Mouse (Mus musculus) intestine, embryonic 14.5 days (tissue): ENCODE data around the gene Srpk2. TPM values are rescaled to one million over a fixed set of nuclear protein-coding genes. Genes with fewer than 3 reads are reported as not detected.

Experiments
- ATAC-seq: fragments of 200-750 bp; cut with Nextera tagmentation; replicated peaks from 2 replicates; pipeline ENCODE4 v1.8.0; 2017; ENCODE audit warnings: low read depth, moderate number of reproducible peaks, moderate TSS enrichment, moderate library complexity; ENCODE audit not compliant: low FRiP score, low TSS enrichment
- DNase-seq: peaks from one replicate; pipeline ENCODE4 v3.0.0-alpha.2; 2018; ENCODE audit warnings: low spot score
- H3K27ac ChIP-seq: fragments of 300-500 bp; sonication (generic); 2 replicates; pipeline ENCODE4 v1.5.1; 2014; ENCODE audit warnings: low read depth, mild to moderate bottlenecking, control low read depth
- H3K27me3 ChIP-seq: fragments of 300-500 bp; sonication (generic); replicated peaks from 2 replicates; pipeline ENCODE4 v1.6.1; 2014; ENCODE audit warnings: low read length, control low read depth; ENCODE audit not compliant: control insufficient read depth, insufficient read depth
- H3K36me3 ChIP-seq: fragments of 300-500 bp; sonication (generic); 2 replicates; pipeline ENCODE4 v1.6.1; 2014; ENCODE audit warnings: low read length, control low read depth; ENCODE audit not compliant: control insufficient read depth, insufficient read depth
- H3K4me1 ChIP-seq: fragments of 300-500 bp; sonication (generic); replicated peaks from 2 replicates; pipeline ENCODE4 v1.6.1; 2014; ENCODE audit warnings: low read length, control low read depth, mixed read lengths; ENCODE audit not compliant: control insufficient read depth, insufficient read depth
- H3K4me2 ChIP-seq: fragments of 300-500 bp; sonication (generic); 2 replicates; pipeline ENCODE4 v1.6.1; 2014; ENCODE audit warnings: low read length
- H3K4me3 ChIP-seq: fragments of 300-500 bp; sonication (generic); 2 replicates; pipeline ENCODE4 v1.5.1; 2014; ENCODE audit warnings: low read depth, low read length, control low read depth, mixed read lengths
- H3K9ac ChIP-seq: fragments of 300-500 bp; sonication (generic); 2 replicates; pipeline ENCODE4 v1.6.1; 2014; ENCODE audit warnings: mild to moderate bottlenecking, low read length
- H3K9me3 ChIP-seq: fragments of 300-500 bp; sonication (generic); 2 replicates; pipeline ENCODE4 v1.6.1; 2016; ENCODE audit warnings: low read length, control low read depth; ENCODE audit not compliant: control insufficient read depth
- WGBS: fragments of 180-500 bp; shearing (Covaris S2); extraction: QIAGEN DNeasy Blood & Tissue Kit; methylation state at CpG from one replicate; pipeline ENCODE4 v1.1.7; 2014; 5-methylcytosine and 5-hydroxymethylcytosine counted together
- polyA plus RNA-seq: library from polyadenylated mRNA; unstranded; fragments of >200 nt; fragmentation: Nextera tagmentation; extraction: Ambion mirVana; gene quantifications from 2 replicates; pipeline ENCODE4 v1.2.1, GENCODE M21; 2014

Gene Srpk2
- polyA plus RNA-seq, 1 experiment from 2014 or later, result 47.1 TPM

DNA sequence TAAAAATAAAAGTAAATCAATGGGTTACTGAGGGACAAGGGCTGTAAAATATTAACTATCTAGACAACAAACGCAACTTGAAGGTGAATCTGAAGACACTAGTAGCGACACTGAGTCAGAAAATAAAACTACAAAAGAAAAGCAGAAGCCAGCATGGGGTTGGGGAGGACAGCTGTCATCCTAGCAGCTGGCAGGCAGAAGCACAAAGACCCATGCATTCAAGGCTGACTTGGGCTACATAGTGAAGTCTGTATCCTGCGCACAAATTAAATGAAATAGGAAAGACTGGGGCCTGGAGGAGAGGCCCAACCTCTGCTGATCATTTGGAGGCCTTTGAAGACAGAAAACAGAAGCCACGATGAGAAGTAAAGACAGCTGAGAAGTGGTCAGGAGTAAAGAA is 106.6 kb downstream of the Srpk2 start:
- WGBS, result 66% methylated on average over 4 of the region's 4 CpGs
- 0 out of 2 replicates have a peak, but pooled peaks have one; percentile 50 for ATAC-seq

GRCm38 (mm10) chr5:23576336-23577094 is 107.9 kb downstream of the Srpk2 start:
- ATAC-seq, result no peak

More for the DNA sequence above, 106.6 kb downstream of the Srpk2 start:
- DNase-seq, result no peak
- Histone ChIP-seq H3K27me3 (no peaks in the 10 kb centered on the region), H3K4me3 (no peak overlapping the region), H3K36me3 (no peaks in the 10 kb centered on the region), H3K9me3 (peaks cover 9% of the 10 kb centered on the region; the same call in 1 of the 2 replicates), H3K9ac (no peak overlapping the region), H3K4me2 (no peak overlapping the region), H3K4me1 (peaks cover 17% of the 10 kb centered on the region; the same call in 1 of the 2 replicates), H3K27ac (no peak overlapping the region; the same call in 1 of the 2 replicates)

DNA sequence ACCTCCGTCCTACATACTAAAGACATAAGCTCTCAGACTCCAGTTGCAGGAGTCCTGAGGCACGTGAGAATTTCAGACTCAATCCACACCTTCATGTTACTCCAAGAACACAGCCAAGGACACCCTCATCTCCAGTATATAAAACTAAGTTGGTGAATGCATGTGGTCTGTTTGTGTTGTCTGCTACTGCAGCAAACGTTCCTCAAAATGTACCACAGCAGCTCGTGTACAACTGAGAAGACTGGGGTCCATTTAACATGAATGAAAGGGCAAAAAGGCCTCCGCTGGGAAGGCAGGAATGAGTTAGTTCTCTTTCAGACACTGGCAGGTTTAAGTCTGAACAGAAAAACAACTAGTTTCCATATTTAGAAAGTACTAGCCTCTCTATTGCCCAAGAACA is 110.5 kb downstream of the Srpk2 start:
- 99% methylated on average over 5 of the region's 5 CpGs for WGBS
- H3K4me1 ChIP-seq, result peaks cover 17% of the 10 kb centered on the region; the same call in 1 of the 2 replicates
- ATAC-seq (no peak), DNase-seq (no peak)
- no peak overlapping the region for H3K4me3 ChIP-seq
- no peak overlapping the region for H3K4me2 ChIP-seq
- no peak overlapping the region for H3K27ac ChIP-seq
- H3K9ac ChIP-seq, result no peak overlapping the region
- no peaks in the 10 kb centered on the region for H3K36me3 ChIP-seq
- peaks cover 9% of the 10 kb centered on the region; the same call in 1 of the 2 replicates for H3K9me3 ChIP-seq
- H3K27me3 ChIP-seq, result no peaks in the 10 kb centered on the region

More at GRCm38 (mm10) chr5:23576336-23577094, 107.9 kb downstream of the Srpk2 start:
- peaks cover 9% of the 10 kb centered on the region; the same call in 1 of the 2 replicates for H3K9me3 ChIP-seq
- H3K4me1 ChIP-seq, result peaks cover 17% of the 10 kb centered on the region; the same call in 1 of the 2 replicates
- H3K27ac ChIP-seq, result no peak overlapping the region; the same call in 1 of the 2 replicates
- H3K4me2 ChIP-seq, result no peak overlapping the region
- DNase-seq, result peak; percentile 35
- H3K9ac ChIP-seq, result no peak overlapping the region
- WGBS, result 60% methylated on average over 6 of the region's 6 CpGs
- no peak overlapping the region for H3K4me3 ChIP-seq
- H3K27me3 ChIP-seq, result no peaks in the 10 kb centered on the region
- no peaks in the 10 kb centered on the region for H3K36me3 ChIP-seq

DNA sequence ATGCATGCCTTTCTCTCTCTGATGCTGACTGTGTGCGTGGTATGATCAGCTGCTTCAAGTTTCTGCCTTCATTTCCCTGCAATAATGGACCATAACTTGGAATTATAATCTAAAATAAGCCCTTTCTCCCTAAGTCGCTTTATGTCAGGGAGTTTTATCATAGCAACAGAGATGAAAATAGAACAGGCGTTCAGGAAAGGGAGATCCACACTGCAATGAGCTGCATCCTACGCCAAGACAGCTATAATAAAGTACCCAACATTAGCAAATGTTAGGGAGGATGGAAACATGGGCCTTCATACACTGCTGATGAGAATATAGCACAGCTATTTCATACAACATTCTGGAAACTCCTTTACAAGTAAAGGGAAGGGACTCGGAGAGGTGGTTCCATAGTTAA is 116.2 kb downstream of the Srpk2 start:
- Histone ChIP-seq H3K9ac (no peak overlapping the region), H3K4me3 (no peak overlapping the region), H3K27ac (no peak overlapping the region), H3K27me3 (no peaks in the 10 kb centered on the region), H3K36me3 (peaks cover 17% of the 10 kb centered on the region; the same call in 1 of the 2 replicates), H3K4me2 (no peak overlapping the region), H3K4me1 (no peaks in the 10 kb centered on the region), H3K9me3 (no peaks in the 10 kb centered on the region)
- DNase-seq, result no peak
- WGBS, result 93% methylated on average over 5 of the region's 5 CpGs
- no peak for ATAC-seq

- H3K27ac ChIP-seq, result no peak overlapping the region
- no peaks in the 10 kb centered on the region for H3K27me3 ChIP-seq
- no peaks in the 10 kb centered on the region for H3K9me3 ChIP-seq
- H3K36me3 ChIP-seq, result peaks cover 27% of the 10 kb centered on the region
- H3K4me2 ChIP-seq, result no peak overlapping the region
- no peak overlapping the region for H3K4me3 ChIP-seq
- 88% methylated on average over 6 of the region's 6 CpGs for WGBS
- ATAC-seq (no peak), DNase-seq (no peak)
- no peaks in the 10 kb centered on the region for H3K4me1 ChIP-seq
- H3K9ac ChIP-seq, result no peak overlapping the region
Observed at GRCm38 (mm10) chr5:23566382-23566781, 118.0 kb downstream of the Srpk2 start.

GRCm38 (mm10) chr5:23562278-23563060 is 121.9 kb downstream of the Srpk2 start:
- Histone ChIP-seq H3K27me3 (no peaks in the 10 kb centered on the region), H3K4me1 (no peaks in the 10 kb centered on the region), H3K27ac (no peak overlapping the region), H3K9ac (no peak overlapping the region), H3K4me3 (no peak overlapping the region), H3K36me3 (peaks cover 27% of the 10 kb centered on the region), H3K9me3 (no peaks in the 10 kb centered on the region), H3K4me2 (no peak overlapping the region)
- DNase-seq (peak; percentile 23), ATAC-seq (no peak)
- WGBS, result 65% methylated on average over 4 of the region's 4 CpGs

DNA sequence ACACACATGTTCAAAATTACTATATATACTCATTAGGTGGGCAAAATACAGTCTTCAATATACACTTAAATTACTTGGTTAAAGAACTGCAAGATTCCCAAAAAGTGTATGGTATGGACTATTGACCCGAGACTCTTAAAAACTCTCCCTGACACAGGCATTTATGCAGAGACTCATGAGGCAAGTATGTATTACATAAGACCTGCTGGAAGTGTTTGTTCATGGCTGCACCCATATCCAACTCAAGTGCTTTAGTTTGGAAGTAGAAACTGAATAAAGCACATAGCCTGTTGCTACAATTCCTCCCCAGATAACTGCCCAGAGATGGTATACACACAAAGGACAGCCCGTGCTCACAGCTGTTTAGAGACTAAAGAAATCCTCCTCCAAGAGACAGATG is 123.2 kb downstream of the Srpk2 start:
- H3K9me3 ChIP-seq, result no peaks in the 10 kb centered on the region
- H3K27ac ChIP-seq, result no peak overlapping the region
- 0 out of 2 replicates have a peak, but pooled peaks cover 4% of the 10 kb centered on the region for H3K4me1 ChIP-seq
- H3K4me3 ChIP-seq, result no peak overlapping the region
- H3K27me3 ChIP-seq, result no peaks in the 10 kb centered on the region
- H3K4me2 ChIP-seq, result no peak overlapping the region
- H3K36me3 ChIP-seq, result peaks cover 27% of the 10 kb centered on the region
- ATAC-seq (no peak), DNase-seq (peak; percentile 6)
- H3K9ac ChIP-seq, result no peak overlapping the region
- WGBS, result 94% methylated on average over 2 of the region's 2 CpGs

DNA sequence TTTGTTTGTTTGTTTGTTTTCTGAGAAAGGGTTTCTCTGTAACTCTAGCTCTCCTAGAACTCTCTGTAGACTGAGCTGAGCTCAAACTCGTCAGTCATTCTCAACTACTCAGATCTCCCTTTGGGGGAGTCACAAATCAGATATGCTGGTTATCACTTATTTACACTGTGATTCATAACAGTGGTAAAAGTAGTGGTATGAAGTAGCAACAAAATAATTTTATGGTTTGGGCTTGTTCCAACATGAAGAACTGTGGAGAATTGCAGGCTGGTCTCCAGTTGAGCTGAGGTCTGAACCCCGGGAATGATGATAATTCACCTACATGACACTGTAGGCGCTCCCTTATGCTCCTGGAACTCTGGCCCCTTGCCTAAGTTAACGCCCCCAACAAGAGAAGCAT is 124.2 kb downstream of the Srpk2 start:
- Histone ChIP-seq H3K4me3 (no peak overlapping the region), H3K27ac (no peak overlapping the region), H3K4me2 (no peak overlapping the region), H3K36me3 (peaks cover 31% of the 10 kb centered on the region), H3K9ac (no peak overlapping the region), H3K4me1 (0 out of 2 replicates have a peak, but pooled peaks cover 7% of the 10 kb centered on the region), H3K9me3 (no peaks in the 10 kb centered on the region), H3K27me3 (no peaks in the 10 kb centered on the region)
- ATAC-seq (no peak), DNase-seq (no peak)
- WGBS, result 89% methylated on average over 4 of the region's 4 CpGs
